In genomic region chr7:7120921-7121601, GRCm38 (mm10) we compare ENCODE assay signal across 8 mouse cellular contexts. TPM values are rescaled to one million over a fixed set of nuclear protein-coding genes. Genes with fewer than 3 reads are reported as not detected.
A peak's percentile ranks its signal among the peaks of the same experiment; 100 is the strongest.
DNase-seq lines count a peak whose midpoint lies in the region; ATAC-seq and TF ChIP-seq lines count a peak whose summit lies in the region.

Gene Zfp954 (minus strand): TSS chr7:7121488.

- WGBS in heart, embryonic 11.5 days (ENCODE audit: insufficient replicate concordance) = under 1% methylated on average over 30 of the region's 30 CpGs
- under 1% methylated on average over 30 of the region's 30 CpGs for WGBS in kidney, embryonic 16.5 days
- WGBS in liver, adult 2 months = under 1% methylated on average over 30 of the region's 30 CpGs

- peaks cover 25% of the 10 kb centered on the region for H3K4me1 ChIP-seq in erythroblast, embryonic 14.5 days (ENCODE audit: control insufficient read depth)
- 0 out of 2 replicates have a peak, but pooled peaks cover 2% of the 10 kb centered on the region for H3K4me1 ChIP-seq in heart, embryonic 11.5 days (ENCODE audit: control insufficient read depth, insufficient read depth, low read length)
- H3K4me1 ChIP-seq in kidney, embryonic 16.5 days (ENCODE audit: insufficient read depth, low read length) = peaks cover 7% of the 10 kb centered on the region
- no peaks in the 10 kb centered on the region for H3K4me1 ChIP-seq in liver, adult 2 months (ENCODE audit: control insufficient read depth, insufficient read depth, low read length)

- H3K4me3 ChIP-seq in C2C12 (ENCODE audit: insufficient read depth, poor library complexity, severe bottlenecking) (peak within 1 kb of the TSS; percentile 40), myocyte (peak within 1 kb of the TSS; percentile 44)
- H3K4me3 ChIP-seq in erythroblast, embryonic 14.5 days (replicated peaks) = peak within 1 kb of the TSS; percentile 80
- H3K4me3 ChIP-seq in heart, embryonic 11.5 days (ENCODE audit: low read depth, low read length) = peak within 1 kb of the TSS; percentile 66
- peak within 1 kb of the TSS; percentile 55 for H3K4me3 ChIP-seq in kidney, embryonic 16.5 days (ENCODE audit: low read length)
- peak within 1 kb of the TSS; percentile 58 for H3K4me3 ChIP-seq in liver, adult 2 months (ENCODE audit: insufficient read depth, low read depth, low read length)

- no peaks in the 10 kb centered on the region for H3K79me2 ChIP-seq in C2C12 (ENCODE audit: control insufficient read depth, insufficient read depth)
- no peaks in the 10 kb centered on the region for H3K79me2 ChIP-seq in liver, adult 2 months (ENCODE audit: control insufficient read depth, insufficient read depth, low read length)
- H3K79me2 ChIP-seq in myocyte (ENCODE audit: control insufficient read depth, insufficient read depth) = no peaks in the 10 kb centered on the region

- H3K79me3 ChIP-seq in C2C12 (ENCODE audit: low read depth) = no peaks in the 10 kb centered on the region

- peak within 1 kb of the TSS; percentile 63 for H3ac ChIP-seq in C2C12 (ENCODE audit: control insufficient read depth, insufficient read length, low read depth)
- H3ac ChIP-seq in myocyte (ENCODE audit: control insufficient read depth, insufficient read length) = peak within 1 kb of the TSS; percentile 43

- no peak for TF ChIP-seq CTCF in C2C12 (IDR thresholded peaks at IDR 0.05; ENCODE audit: control insufficient read depth, insufficient read depth, insufficient read length)
- TF ChIP-seq CTCF in brain, embryonic 14.5 days (IDR thresholded peaks at IDR 0.05; ENCODE audit: borderline replicate concordance, extremely low read depth, insufficient read depth, insufficient read length) = peak; percentile 24; the same call in 1 of the 2 replicates
- TF ChIP-seq CTCF in liver, adult 2 months (IDR thresholded peaks at IDR 0.05; ENCODE audit: low read depth, low read length) = peak; percentile 47

- peak within 1 kb of the TSS; percentile 64 for H3K4me2 ChIP-seq in heart, embryonic 11.5 days
- peak within 1 kb of the TSS; percentile 54 for H3K4me2 ChIP-seq in kidney, embryonic 16.5 days (replicated peaks; ENCODE audit: low read depth, low read length)
- H3K4me2 ChIP-seq in myocyte (ENCODE audit: low read depth) = peak within 1 kb of the TSS; percentile 87

- no peaks in the 10 kb centered on the region for H3K9me3 ChIP-seq in erythroblast, embryonic 14.5 days (ENCODE audit: control insufficient read depth, low read length)
- no peaks in the 10 kb centered on the region for H3K9me3 ChIP-seq in heart, embryonic 11.5 days (replicated peaks; ENCODE audit: control insufficient read depth, low read length)
- H3K9me3 ChIP-seq in kidney, embryonic 16.5 days (ENCODE audit: low read length) = no peaks in the 10 kb centered on the region

- H3K27ac ChIP-seq in heart, embryonic 11.5 days (ENCODE audit: low read depth, low read length) = no peak within 1 kb of the TSS
- no peak within 1 kb of the TSS for H3K27ac ChIP-seq in kidney, embryonic 16.5 days (ENCODE audit: low read length)
- H3K27ac ChIP-seq in liver, adult 2 months (replicated peaks; ENCODE audit: insufficient read depth, low read depth, low read length) = 0 out of 2 replicates have a peak within 1 kb of the TSS, but pooled peaks have one; percentile 22

- peak; percentile 92 for ATAC-seq in heart, embryonic 11.5 days (replicated peaks; ENCODE audit: insufficient number of reproducible peaks, low FRiP score, low TSS enrichment)
- peak; percentile 96 for ATAC-seq in kidney, embryonic 16.5 days (ENCODE audit: low FRiP score, low TSS enrichment)

- peaks cover 4% of the 10 kb centered on the region for H3K36me3 ChIP-seq in C2C12 (ENCODE audit: control insufficient read depth, insufficient read depth)
- peaks cover 37% of the 10 kb centered on the region for H3K36me3 ChIP-seq in erythroblast, embryonic 14.5 days (ENCODE audit: control insufficient read depth)
- no peaks in the 10 kb centered on the region for H3K36me3 ChIP-seq in heart, embryonic 11.5 days (ENCODE audit: control insufficient read depth, insufficient read depth, low read length)
- H3K36me3 ChIP-seq in kidney, embryonic 16.5 days (ENCODE audit: insufficient read depth, low read length) = peaks cover 13% of the 10 kb centered on the region
- peaks cover 12% of the 10 kb centered on the region; the same call in 1 of the 2 replicates for H3K36me3 ChIP-seq in liver, adult 2 months (ENCODE audit: control insufficient read depth, insufficient read depth, low read length)
- no peaks in the 10 kb centered on the region for H3K36me3 ChIP-seq in myocyte (ENCODE audit: control insufficient read depth, insufficient read depth)
- peaks cover 1% of the 10 kb centered on the region; the same call in 1 of the 2 replicates for H3K36me3 ChIP-seq in splenic B cell, adult 2 months (ENCODE audit: control insufficient read depth, insufficient read depth, low read length, poor library complexity, severe bottlenecking)

- peak within 1 kb of the TSS; percentile 67 for H3K9ac ChIP-seq in heart, embryonic 11.5 days (ENCODE audit: low read depth, low read length)
- H3K9ac ChIP-seq in kidney, embryonic 16.5 days (replicated peaks; ENCODE audit: low read length) = peak within 1 kb of the TSS; percentile 62
- peak within 1 kb of the TSS; percentile 39 for H3K9ac ChIP-seq in liver, adult 2 months (ENCODE audit: low read depth, low read length)

- peak; percentile 44; the same call in 1 of the 2 replicates for TF ChIP-seq POLR2A in brain, embryonic 14.5 days (IDR thresholded peaks at IDR 0.05; ENCODE audit: borderline replicate concordance, extremely low read depth, insufficient read depth, insufficient read length, poor library complexity, severe bottlenecking)
- no peak; the same call in 1 of the 2 replicates for TF ChIP-seq POLR2A in liver, adult 2 months (IDR thresholded peaks at IDR 0.05; ENCODE audit: extremely low read depth, insufficient read depth, low read length)
- TF ChIP-seq POLR2A in myocyte (IDR thresholded peaks at IDR 0.05; ENCODE audit: insufficient read length, low read depth) = peak; percentile 58

- H3K27me3 ChIP-seq in C2C12 (ENCODE audit: control insufficient read depth, insufficient read depth, insufficient read length) (no peaks in the 10 kb centered on the region), myocyte (ENCODE audit: control insufficient read depth, insufficient read depth, insufficient read length) (no peaks in the 10 kb centered on the region)
- no peaks in the 10 kb centered on the region for H3K27me3 ChIP-seq in erythroblast, embryonic 14.5 days (ENCODE audit: control insufficient read depth)
- no peaks in the 10 kb centered on the region for H3K27me3 ChIP-seq in heart, embryonic 11.5 days (ENCODE audit: control insufficient read depth, insufficient read depth, low read length)
- H3K27me3 ChIP-seq in kidney, embryonic 16.5 days (ENCODE audit: insufficient read depth, low read length) = no peaks in the 10 kb centered on the region
- no peaks in the 10 kb centered on the region for H3K27me3 ChIP-seq in liver, adult 2 months (ENCODE audit: control insufficient read depth, insufficient read depth, low read length)
- no peaks in the 10 kb centered on the region for H3K27me3 ChIP-seq in splenic B cell, adult 2 months (ENCODE audit: control insufficient read depth, insufficient read depth, low read length, poor library complexity, severe bottlenecking)

- DNase-seq in brain, embryonic 14.5 days (ENCODE audit: low read depth) = peak; percentile 95
- DNase-seq in liver, adult 2 months (ENCODE audit: extremely low read depth, low read depth, low spot score) = peak; percentile 92
- DNase-seq in splenic B cell, adult 2 months (ENCODE audit: low read depth, low spot score) = peak; percentile 92

TF ChIP-seq in C2C12, 6 proteins besides CTCF, POLR2A, EP300 and RAD21:
- TF ChIP-seq USF1 (IDR thresholded peaks at IDR 0.05; ENCODE audit: low read depth) (no peak), MAX (IDR thresholded peaks at IDR 0.05) (peak; percentile 33)

TF ChIP-seq in myocyte, 11 proteins besides CTCF, POLR2A, EP300 and RAD21:
- peak; percentile 67 for TF ChIP-seq POLR2AphosphoS2 (IDR thresholded peaks at IDR 0.05; ENCODE audit: insufficient read length, low read depth)
- no peak for TF ChIP-seq MYOG (IDR thresholded peaks at IDR 0.05; ENCODE audit: control insufficient read depth in 1 of 3, insufficient read depth in 1 of 3, insufficient read length in 2 of 3, low read depth in 2 of 3)
TF ChIP-seq in myocyte: peak in this region for 1.

RNA-seq across cellular contexts. Expression of gene Zfp954, which starts in this region (rescaled TPM):
- 6.0 TPM for polyA plus RNA-seq in C2C12 (2012; fragmentation: generic; extraction: Trizol)
- polyA plus RNA-seq in brain, embryonic 14.5 days (2012; rRNA removed) = 20.1 and 23.0 TPM in 2 replicates
- 0.07 and 0.12 TPM in 2 replicates for polyA plus RNA-seq in erythroblast, embryonic 14.5 days (2012)
- 7.6 and 9.7 TPM in 2 replicates for polyA plus RNA-seq in heart, embryonic 11.5 days (2014; fragmentation: Nextera tagmentation; extraction: Ambion mirVana)
- 14.3 and 16.2 TPM in 2 replicates for polyA plus RNA-seq in kidney, embryonic 16.5 days (2015; fragmentation: Nextera tagmentation; extraction: Ambion mirVana)
- 7.7 and 8.9 TPM in 2 replicates for total RNA-seq in liver, adult 2 months (2014; rRNA removed)
- 3.5 and 5.1 TPM in 2 replicates for polyA plus RNA-seq in liver, adult 2 months (2012; rRNA removed)
- polyA plus RNA-seq in myocyte (2012; fragmentation: generic; extraction: Trizol) = 8.9 TPM
